Mouse (Mus musculus): ENCODE measurements at regions not wholly inside any gene's neighbourhood (a gene's known extent, or its start where the extent isn't known, plus 50 kb on each side); places are given as distances from the start of the nearest gene placed in this dataset.

- no peak for TF ChIP-seq POLR2A (IDR thresholded peaks at IDR 0.05; ENCODE audit: borderline replicate concordance, extremely low read depth, insufficient read depth, insufficient read length)
- 85% methylated on average over 2 of the region's 2 CpGs for WGBS
- no peak overlapping the region for H3K27ac ChIP-seq (replicated peaks; ENCODE audit: low read depth, low read length)
- H3K4me2 ChIP-seq (replicated peaks; ENCODE audit: low read depth, low read length, severe bottlenecking) = no peak overlapping the region
- no peak overlapping the region for H3K9ac ChIP-seq (ENCODE audit: low read depth, low read length, severe bottlenecking)
- no peak overlapping the region for H3K4me3 ChIP-seq (replicated peaks; ENCODE audit: low read length)
- no peak for ATAC-seq (ENCODE audit: low FRiP score, low read depth)
- no peaks in the 10 kb centered on the region for H3K9me3 ChIP-seq (ENCODE audit: control insufficient read depth, low read length)
- no peaks in the 10 kb centered on the region for H3K27me3 ChIP-seq (ENCODE audit: control insufficient read depth, insufficient read depth, low read length)
- no peaks in the 10 kb centered on the region for H3K4me1 ChIP-seq (ENCODE audit: control insufficient read depth, insufficient read depth, low read length)
- H3K36me3 ChIP-seq (ENCODE audit: control insufficient read depth, insufficient read depth, low read length) = no peaks in the 10 kb centered on the region
- no peak for DNase-seq (ENCODE audit: low spot score)
Observed at GRCm38 (mm10) chr4:30776816-30777442, 1187.0 kb upstream of the Map3k7 start.

GRCm38 (mm10) chr4:30781649-30782048 lies 1182.2 kb upstream of the Map3k7 start:
- WGBS = 67% methylated on average over 2 of the region's 2 CpGs
- ATAC-seq (ENCODE audit: low FRiP score, low read depth) = no peak
- no peak for TF ChIP-seq POLR2A (IDR thresholded peaks at IDR 0.05; ENCODE audit: borderline replicate concordance, extremely low read depth, insufficient read depth, insufficient read length)

GRCm38 (mm10) chr4:30789976-30790657 lies 1173.8 kb upstream of the Map3k7 start:
- no peaks in the 10 kb centered on the region for H3K4me1 ChIP-seq (ENCODE audit: control insufficient read depth, insufficient read depth, low read length)
- H3K27me3 ChIP-seq (ENCODE audit: control insufficient read depth, insufficient read depth, low read length) = no peaks in the 10 kb centered on the region
- no peaks in the 10 kb centered on the region for H3K9me3 ChIP-seq (ENCODE audit: control insufficient read depth, low read length)
- H3K9ac ChIP-seq (ENCODE audit: low read depth, low read length, severe bottlenecking) = no peak overlapping the region
- no peak overlapping the region for H3K4me2 ChIP-seq (replicated peaks; ENCODE audit: low read depth, low read length, severe bottlenecking)
- ATAC-seq (ENCODE audit: low FRiP score, low read depth) (no peak), DNase-seq (ENCODE audit: low spot score) (no peak)
- no peak overlapping the region for H3K4me3 ChIP-seq (replicated peaks; ENCODE audit: low read length)
- no peak overlapping the region for H3K27ac ChIP-seq (replicated peaks; ENCODE audit: low read depth, low read length)
- no peak for TF ChIP-seq POLR2A (IDR thresholded peaks at IDR 0.05; ENCODE audit: borderline replicate concordance, extremely low read depth, insufficient read depth, insufficient read length)
- WGBS = 10% methylated on average over 5 of the region's 5 CpGs
- H3K36me3 ChIP-seq (ENCODE audit: control insufficient read depth, insufficient read depth, low read length) = no peaks in the 10 kb centered on the region

More at GRCm38 (mm10) chr4:30781649-30782048, 1182.2 kb upstream of the Map3k7 start:
- DNase-seq (ENCODE audit: low spot score) = no peak
- H3K27ac ChIP-seq (replicated peaks; ENCODE audit: low read depth, low read length) = no peak overlapping the region
- H3K9me3 ChIP-seq (ENCODE audit: control insufficient read depth, low read length) = no peaks in the 10 kb centered on the region
- no peaks in the 10 kb centered on the region for H3K4me1 ChIP-seq (ENCODE audit: control insufficient read depth, insufficient read depth, low read length)
- H3K4me2 ChIP-seq (replicated peaks; ENCODE audit: low read depth, low read length, severe bottlenecking) = no peak overlapping the region
- no peaks in the 10 kb centered on the region for H3K36me3 ChIP-seq (ENCODE audit: control insufficient read depth, insufficient read depth, low read length)
- H3K27me3 ChIP-seq (ENCODE audit: control insufficient read depth, insufficient read depth, low read length) = no peaks in the 10 kb centered on the region
- no peak overlapping the region for H3K4me3 ChIP-seq (replicated peaks; ENCODE audit: low read length)
- H3K9ac ChIP-seq (ENCODE audit: low read depth, low read length, severe bottlenecking) = no peak overlapping the region

- Histone ChIP-seq H3K27me3 (ENCODE audit: control insufficient read depth, insufficient read depth, low read length) (no peaks in the 10 kb centered on the region), H3K9me3 (ENCODE audit: control insufficient read depth, low read length) (no peaks in the 10 kb centered on the region), H3K4me1 (ENCODE audit: control insufficient read depth, insufficient read depth, low read length) (no peaks in the 10 kb centered on the region), H3K27ac (replicated peaks; ENCODE audit: low read depth, low read length) (no peak overlapping the region), H3K4me3 (replicated peaks; ENCODE audit: low read length) (no peak overlapping the region), H3K4me2 (replicated peaks; ENCODE audit: low read depth, low read length, severe bottlenecking) (no peak overlapping the region), H3K9ac (ENCODE audit: low read depth, low read length, severe bottlenecking) (no peak overlapping the region), H3K36me3 (ENCODE audit: control insufficient read depth, insufficient read depth, low read length) (no peaks in the 10 kb centered on the region)
- ATAC-seq (ENCODE audit: low FRiP score, low read depth) = no peak
- DNase-seq (ENCODE audit: low spot score) = no peak
- no peak for TF ChIP-seq POLR2A (IDR thresholded peaks at IDR 0.05; ENCODE audit: borderline replicate concordance, extremely low read depth, insufficient read depth, insufficient read length)
Observed at GRCm38 (mm10) chr4:30809798-30810197, 1154.1 kb upstream of the Map3k7 start.

- no peak for TF ChIP-seq POLR2A (IDR thresholded peaks at IDR 0.05; ENCODE audit: borderline replicate concordance, extremely low read depth, insufficient read depth, insufficient read length)
- no peaks in the 10 kb centered on the region for H3K27me3 ChIP-seq (ENCODE audit: control insufficient read depth, insufficient read depth, low read length)
- H3K9me3 ChIP-seq (ENCODE audit: control insufficient read depth, low read length) = no peaks in the 10 kb centered on the region
- no peak for ATAC-seq (ENCODE audit: low FRiP score, low read depth)
- 55% methylated on average over 5 of the region's 5 CpGs for WGBS
- no peak overlapping the region for H3K4me2 ChIP-seq (replicated peaks; ENCODE audit: low read depth, low read length, severe bottlenecking)
- H3K4me3 ChIP-seq (replicated peaks; ENCODE audit: low read length) = no peak overlapping the region
- H3K9ac ChIP-seq (ENCODE audit: low read depth, low read length, severe bottlenecking) = no peak overlapping the region
- H3K27ac ChIP-seq (replicated peaks; ENCODE audit: low read depth, low read length) = no peak overlapping the region
- no peaks in the 10 kb centered on the region for H3K36me3 ChIP-seq (ENCODE audit: control insufficient read depth, insufficient read depth, low read length)
- DNase-seq (ENCODE audit: low spot score) = no peak
- no peaks in the 10 kb centered on the region for H3K4me1 ChIP-seq (ENCODE audit: control insufficient read depth, insufficient read depth, low read length)
Observed at GRCm38 (mm10) chr4:30855361-30856056, 1108.4 kb upstream of the Map3k7 start.
